Mouse (Mus musculus) midbrain, embryonic 12.5 days (tissue): ENCODE measurements around the gene Il10rb. TPM values are rescaled to one million over a fixed set of nuclear protein-coding genes. Genes with fewer than 3 reads are reported as not detected.

Experiments used
- ATAC-seq: fragments of 200-750 bp; cut with Nextera tagmentation; 2 replicates; pipeline ENCODE4 v1.8.0; 2017; ENCODE audit warnings: low read depth, moderate TSS enrichment, moderate library complexity; ENCODE audit not compliant: low FRiP score
- H3K27ac ChIP-seq: fragments of 300-500 bp; sonication (generic); replicated peaks from 2 replicates; pipeline ENCODE4 v1.5.1; 2016; ENCODE audit warnings: mild to moderate bottlenecking
- H3K27me3 ChIP-seq: fragments of 300-500 bp; sonication (generic); 2 replicates; pipeline ENCODE4 v1.6.1; 2016; ENCODE audit warnings: mild to moderate bottlenecking
- H3K36me3 ChIP-seq: fragments of 300-500 bp; sonication (generic); 2 replicates; pipeline ENCODE4 v1.6.1; 2016
- H3K4me1 ChIP-seq: fragments of 300-500 bp; sonication (generic); 2 replicates; pipeline ENCODE4 v1.6.1; 2016
- H3K4me2 ChIP-seq: fragments of 300-500 bp; sonication (generic); replicated peaks from 2 replicates; pipeline ENCODE4 v1.6.1; 2016; ENCODE audit warnings: mild to moderate bottlenecking, moderate library complexity
- H3K4me3 ChIP-seq: fragments of 300-500 bp; sonication (generic); 2 replicates; pipeline ENCODE4 v1.5.1; 2016; ENCODE audit warnings: mild to moderate bottlenecking
- H3K9ac ChIP-seq: fragments of 300-500 bp; sonication (generic); replicated peaks from 2 replicates; pipeline ENCODE4 v1.6.1; 2016; ENCODE audit warnings: mild to moderate bottlenecking, moderate library complexity
- H3K9me3 ChIP-seq: fragments of 300-500 bp; sonication (generic); 2 replicates; pipeline ENCODE4 v1.6.1; 2016; ENCODE audit warnings: mild to moderate bottlenecking
- WGBS: fragments of 180-500 bp; shearing (Covaris S2); methylation state at CpG from one replicate; pipeline ENCODE4 v1.1.7; 2016; 5-methylcytosine and 5-hydroxymethylcytosine counted together
- polyA plus RNA-seq: library from polyadenylated mRNA; unstranded; fragments of >200 nt; fragmentation: Nextera tagmentation; extraction: Ambion mirVana; gene quantifications from 2 replicates; pipeline ENCODE4 v1.2.1, GENCODE M21; 2016

Il10rb gene
- polyA plus RNA-seq, 1 experiment from 2014 or later, result 9.1 TPM

DNA sequence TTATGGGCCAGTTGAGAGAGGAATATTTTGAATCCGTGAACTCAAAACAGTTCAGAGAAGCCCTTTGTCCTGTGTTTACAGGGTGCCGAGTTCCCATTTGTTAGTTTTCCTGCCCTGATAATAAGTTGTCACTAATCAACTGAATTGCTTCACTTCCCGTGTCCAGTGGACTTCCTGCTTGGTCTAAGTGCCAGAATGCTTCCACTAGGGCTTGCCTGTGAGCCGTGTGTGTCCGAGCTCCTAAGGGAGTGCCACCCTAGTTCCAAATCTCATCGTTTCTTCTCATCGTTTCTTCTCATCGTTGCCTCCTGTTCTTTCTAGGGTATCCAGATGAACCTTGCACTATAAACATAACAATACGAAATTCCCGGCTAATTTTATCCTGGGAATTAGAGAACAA, 20.3 kb upstream of the Il10rb start:
- no peak for ATAC-seq
- H3K27ac ChIP-seq, result no peak overlapping the region
- H3K4me3 ChIP-seq, result no peak overlapping the region
- WGBS, result 57% methylated on average over 10 of the region's 10 CpGs
- H3K36me3 ChIP-seq, result peaks cover 38% of the 10 kb centered on the region
- H3K27me3 ChIP-seq, result no peaks in the 10 kb centered on the region
- H3K4me2 ChIP-seq, result no peak overlapping the region
- no peak overlapping the region for H3K9ac ChIP-seq
- no peaks in the 10 kb centered on the region for H3K9me3 ChIP-seq
- H3K4me1 ChIP-seq, result no peaks in the 10 kb centered on the region

DNA sequence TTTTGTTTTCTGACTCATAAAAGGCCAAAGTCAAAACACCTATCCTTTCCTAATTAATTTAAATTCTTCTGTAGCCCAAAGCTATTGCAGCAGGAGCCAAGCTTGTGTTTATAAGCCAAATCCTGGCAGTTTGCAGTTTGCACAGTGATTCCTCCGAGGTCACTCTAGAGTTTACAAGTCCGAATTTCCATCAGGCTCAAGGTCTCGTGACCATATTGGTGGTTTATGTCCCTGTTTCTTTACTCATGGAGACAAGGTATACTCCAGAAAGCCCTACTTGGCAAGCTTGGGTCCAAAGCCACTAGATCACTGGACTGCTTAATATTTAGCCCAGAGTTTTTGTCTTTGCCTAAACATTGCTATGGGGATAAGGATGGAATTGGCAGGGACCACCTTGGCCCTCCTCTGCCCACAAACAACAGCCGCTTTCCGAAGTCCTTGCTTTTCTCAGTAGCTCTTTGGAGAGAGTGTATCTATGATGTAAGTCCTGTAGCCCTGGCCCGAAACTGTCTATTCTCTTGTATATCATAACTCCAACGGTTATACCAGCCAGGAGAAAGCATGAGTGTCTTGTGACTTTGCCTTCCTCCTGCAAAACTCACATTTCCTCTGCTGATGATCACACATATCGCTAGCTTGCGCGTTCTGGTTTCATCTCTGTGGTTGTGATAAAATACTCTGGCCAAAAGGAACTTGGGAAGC, 19.4 kb upstream of the Il10rb start:
- H3K4me2 ChIP-seq, result no peak overlapping the region
- H3K4me1 ChIP-seq, result no peaks in the 10 kb centered on the region
- H3K36me3 ChIP-seq, result peaks cover 38% of the 10 kb centered on the region
- ATAC-seq, result no peak
- H3K9ac ChIP-seq, result no peak overlapping the region
- no peaks in the 10 kb centered on the region for H3K27me3 ChIP-seq
- no peak overlapping the region for H3K27ac ChIP-seq
- H3K9me3 ChIP-seq, result no peaks in the 10 kb centered on the region
- no peak overlapping the region for H3K4me3 ChIP-seq
- WGBS, result 93% methylated on average over 10 of the region's 10 CpGs

DNA sequence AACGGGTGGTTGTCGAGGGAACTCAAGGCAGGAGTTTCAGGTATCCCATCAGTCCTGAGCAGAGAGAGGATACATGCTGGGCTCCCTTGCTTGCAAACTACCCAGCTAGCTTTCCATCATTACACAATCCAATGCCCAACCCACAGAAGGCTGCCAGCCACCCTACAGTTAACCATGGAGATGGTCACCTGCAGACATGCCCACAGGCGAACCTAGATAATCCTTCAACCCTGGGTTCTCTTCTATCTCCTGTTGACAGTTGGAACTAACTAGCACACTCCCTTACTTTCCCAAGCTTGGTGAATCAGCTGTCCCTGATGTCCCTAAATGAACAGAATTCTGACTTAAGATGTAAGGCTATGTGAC, 18.9 kb upstream of the Il10rb start:
- ATAC-seq, result no peak
- Histone ChIP-seq H3K27me3 (no peaks in the 10 kb centered on the region), H3K4me2 (no peak overlapping the region), H3K36me3 (peaks cover 43% of the 10 kb centered on the region), H3K9me3 (no peaks in the 10 kb centered on the region), H3K4me1 (no peaks in the 10 kb centered on the region), H3K9ac (no peak overlapping the region), H3K27ac (no peak overlapping the region), H3K4me3 (no peak overlapping the region)
- WGBS, result 91% methylated on average over 3 of the region's 3 CpGs

DNA sequence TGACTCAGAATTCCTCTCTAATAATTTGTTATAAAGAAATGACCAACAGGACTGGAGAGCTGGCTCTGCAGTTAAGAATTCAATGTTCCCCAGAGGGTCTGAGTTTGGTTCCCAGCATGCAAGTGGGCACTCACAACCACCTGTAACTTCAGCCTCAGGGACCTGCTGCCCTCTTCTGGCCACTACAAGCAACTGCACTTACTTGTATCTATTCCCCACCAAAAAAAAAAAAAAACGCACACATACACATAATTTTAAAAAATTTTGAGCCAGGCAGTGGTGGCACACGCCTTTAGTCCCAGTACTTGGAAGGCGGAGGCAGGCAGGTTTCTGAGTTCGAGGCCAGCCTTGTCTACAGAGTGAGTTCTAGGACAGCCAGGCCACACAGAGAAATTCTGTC, 15.9 kb upstream of the Il10rb start:
- WGBS, result 87% methylated on average over 4 of the region's 4 CpGs
- Histone ChIP-seq H3K4me1 (no peaks in the 10 kb centered on the region), H3K4me2 (no peak overlapping the region), H3K9me3 (no peaks in the 10 kb centered on the region), H3K27me3 (no peaks in the 10 kb centered on the region), H3K4me3 (no peak overlapping the region), H3K36me3 (peaks cover 52% of the 10 kb centered on the region), H3K27ac (no peak overlapping the region), H3K9ac (no peak overlapping the region)
- no peak for ATAC-seq

DNA sequence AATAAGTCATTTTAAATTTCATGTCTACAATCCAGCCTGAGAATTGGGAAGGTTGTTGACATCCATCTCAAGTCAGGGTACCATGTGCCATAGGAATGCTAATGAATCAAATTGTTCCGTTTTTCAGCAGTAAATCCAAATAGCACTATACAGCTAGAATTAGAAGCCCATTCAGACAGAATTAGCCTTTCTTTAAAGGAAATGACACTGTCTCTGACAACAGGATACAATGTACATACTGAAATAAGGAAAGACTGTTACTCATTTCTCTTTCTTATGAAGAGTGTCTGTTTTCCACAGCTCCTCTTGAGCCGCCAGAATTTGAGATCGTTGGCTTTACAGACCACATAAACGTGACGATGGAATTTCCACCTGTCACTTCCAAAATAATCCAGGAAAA, 14.5 kb upstream of the Il10rb start, which contains the start of gene Gm21970:
Gm21970 (plus strand) TSS at position 301 of the 400 bp plus-strand sequence.
- Histone ChIP-seq H3K4me1 (no peaks in the 10 kb centered on the region), H3K27ac (no peak within 1 kb of the TSS), H3K9ac (no peak within 1 kb of the TSS), H3K4me3 (no peak within 1 kb of the TSS), H3K9me3 (no peaks in the 10 kb centered on the region), H3K36me3 (peaks cover 52% of the 10 kb centered on the region), H3K27me3 (no peaks in the 10 kb centered on the region), H3K4me2 (no peak within 1 kb of the TSS)
- 84% methylated on average over 5 of the region's 5 CpGs for WGBS
- ATAC-seq, result no peak

DNA sequence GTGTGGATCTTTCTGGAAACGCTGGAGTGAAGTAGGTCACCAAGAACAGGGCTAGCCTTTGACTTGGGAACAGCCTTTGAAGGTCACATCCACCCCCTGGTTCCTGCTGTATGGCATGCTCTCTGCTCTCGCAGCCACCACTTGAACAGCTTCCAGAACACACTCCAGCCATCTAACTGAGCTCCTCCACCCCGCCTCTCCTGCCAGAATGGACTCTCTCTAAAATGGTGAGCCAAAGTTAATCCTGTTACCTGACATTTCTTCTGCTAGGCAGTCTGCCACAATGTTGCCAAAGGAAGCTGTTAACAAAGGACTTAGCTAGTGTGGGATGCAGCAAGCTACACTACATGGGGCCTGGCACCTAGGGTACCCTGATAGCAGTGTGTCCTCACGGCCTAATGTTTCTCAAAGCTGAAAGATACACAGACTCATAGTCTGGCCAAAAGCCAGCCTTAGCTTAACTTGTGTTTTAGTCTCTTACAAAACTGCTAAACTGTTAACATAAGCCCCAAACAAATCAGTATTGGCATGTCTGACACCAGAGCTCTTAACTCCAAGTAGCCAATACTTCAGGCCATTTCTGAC, 11.0 kb upstream of the Il10rb start:
- Histone ChIP-seq H3K9ac (no peak overlapping the region), H3K27me3 (no peaks in the 10 kb centered on the region), H3K4me2 (no peak overlapping the region), H3K4me1 (no peaks in the 10 kb centered on the region), H3K36me3 (peaks cover 30% of the 10 kb centered on the region), H3K9me3 (no peaks in the 10 kb centered on the region), H3K4me3 (no peak overlapping the region), H3K27ac (no peak overlapping the region)
- no peak for ATAC-seq
- 78% methylated on average over 4 of the region's 4 CpGs for WGBS

DNA sequence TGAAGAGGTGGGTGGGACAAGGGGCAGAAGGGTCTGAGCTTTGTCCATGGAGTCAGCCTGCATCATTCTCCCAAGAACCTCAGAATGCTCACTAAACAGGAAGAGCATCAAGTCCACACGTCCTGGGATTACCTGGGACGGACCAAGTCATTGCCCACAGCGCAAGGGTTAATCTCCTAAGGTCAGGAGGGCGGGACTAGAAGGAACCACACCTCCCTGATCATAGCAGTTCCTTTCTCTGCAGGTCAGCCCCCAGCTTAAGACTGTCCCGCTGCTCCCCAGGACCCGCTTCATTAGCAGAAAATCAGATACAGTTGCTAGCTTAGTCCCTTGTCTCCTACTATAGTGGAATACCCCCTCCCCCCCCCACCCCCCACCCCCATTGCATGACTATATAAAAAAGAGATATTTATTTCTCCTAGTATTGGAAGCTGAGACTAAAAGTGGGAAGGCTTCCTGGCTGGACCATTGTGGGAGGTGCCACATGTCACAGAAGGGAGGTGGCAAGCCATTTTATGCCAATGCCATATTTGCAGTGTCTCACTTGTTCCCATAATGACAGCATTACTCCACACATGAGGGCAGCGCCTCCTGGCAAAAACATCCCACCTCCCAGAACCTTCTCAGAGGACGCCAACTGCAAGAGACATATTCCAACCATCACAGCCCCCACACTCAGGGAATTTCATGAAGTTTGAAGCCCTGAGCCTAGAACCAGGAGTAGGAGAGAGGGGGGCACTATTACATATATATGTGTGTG, 10.2 kb upstream of the Il10rb start:
- Histone ChIP-seq H3K4me2 (no peak overlapping the region), H3K4me1 (no peaks in the 10 kb centered on the region), H3K9ac (no peak overlapping the region), H3K9me3 (no peaks in the 10 kb centered on the region), H3K27me3 (no peaks in the 10 kb centered on the region), H3K36me3 (peaks cover 29% of the 10 kb centered on the region), H3K4me3 (no peak overlapping the region), H3K27ac (no peak overlapping the region)
- 46% methylated on average over 8 of the region's 8 CpGs for WGBS
- no peak for ATAC-seq

DNA sequence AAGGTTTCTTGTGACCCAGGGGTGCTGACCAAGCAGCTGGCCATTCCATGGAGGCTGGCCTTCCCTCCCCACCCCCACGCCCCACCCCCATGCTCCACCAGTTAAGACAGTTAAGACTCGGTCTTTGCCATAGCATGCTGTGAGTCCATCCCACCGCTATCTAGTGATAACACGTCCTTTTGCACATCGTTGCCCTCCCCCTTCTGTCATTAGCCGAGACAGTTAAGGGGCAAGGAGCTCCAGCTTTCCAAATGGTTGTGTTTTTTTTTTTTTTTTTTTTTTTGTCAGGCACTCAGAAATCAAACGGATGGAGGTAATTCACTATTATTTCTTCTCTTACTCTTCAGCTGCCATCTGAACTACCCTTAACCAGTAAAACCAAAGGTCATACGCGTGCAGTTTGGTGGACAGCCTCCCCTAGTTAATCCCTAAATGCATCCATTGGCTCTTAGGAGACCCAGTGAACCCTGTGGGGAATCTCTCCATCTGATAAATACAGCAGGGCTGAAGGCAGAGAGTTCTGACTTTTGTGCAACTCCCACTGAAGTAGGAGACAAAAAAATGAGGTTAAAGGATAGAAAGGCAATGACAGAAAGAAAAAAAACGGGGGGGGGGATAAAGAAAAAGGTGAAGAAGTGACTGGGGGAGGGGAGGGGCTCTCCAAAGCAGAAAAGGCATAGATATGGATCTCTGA, 9.0 kb upstream of the Il10rb start:
- Histone ChIP-seq H3K9me3 (no peaks in the 10 kb centered on the region), H3K27ac (no peak overlapping the region), H3K27me3 (no peaks in the 10 kb centered on the region), H3K36me3 (peaks cover 25% of the 10 kb centered on the region), H3K4me1 (no peaks in the 10 kb centered on the region), H3K9ac (no peak overlapping the region), H3K4me2 (no peak overlapping the region), H3K4me3 (no peak overlapping the region)
- ATAC-seq, result no peak
- 62% methylated on average over 10 of the region's 10 CpGs for WGBS

DNA sequence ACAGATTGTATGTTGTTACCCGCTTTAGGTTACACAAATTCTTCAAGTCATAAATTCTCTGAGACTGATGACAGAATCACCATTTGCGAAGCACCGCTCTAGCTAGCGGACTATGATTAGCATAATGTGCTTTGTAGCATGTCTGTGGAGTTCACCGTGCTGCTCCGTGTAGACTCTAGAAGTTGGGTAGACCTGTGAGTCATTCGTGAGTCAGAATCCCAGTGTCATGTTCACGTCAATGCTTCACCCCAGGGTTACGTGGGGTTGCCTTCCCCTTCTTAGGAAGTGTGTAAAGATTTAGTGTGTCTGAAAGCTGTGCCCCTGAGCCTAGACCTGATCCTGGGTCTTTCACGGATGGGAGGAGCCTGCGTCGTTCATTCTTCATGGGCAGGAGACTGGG, 7.9 kb upstream of the Il10rb start:
- Histone ChIP-seq H3K4me2 (no peak overlapping the region), H3K9ac (no peak overlapping the region), H3K27ac (no peak overlapping the region), H3K36me3 (peaks cover 15% of the 10 kb centered on the region), H3K4me3 (no peak overlapping the region), H3K4me1 (no peaks in the 10 kb centered on the region), H3K27me3 (no peaks in the 10 kb centered on the region), H3K9me3 (no peaks in the 10 kb centered on the region)
- no peak for ATAC-seq
- WGBS, result 94% methylated on average over 12 of the region's 12 CpGs

DNA sequence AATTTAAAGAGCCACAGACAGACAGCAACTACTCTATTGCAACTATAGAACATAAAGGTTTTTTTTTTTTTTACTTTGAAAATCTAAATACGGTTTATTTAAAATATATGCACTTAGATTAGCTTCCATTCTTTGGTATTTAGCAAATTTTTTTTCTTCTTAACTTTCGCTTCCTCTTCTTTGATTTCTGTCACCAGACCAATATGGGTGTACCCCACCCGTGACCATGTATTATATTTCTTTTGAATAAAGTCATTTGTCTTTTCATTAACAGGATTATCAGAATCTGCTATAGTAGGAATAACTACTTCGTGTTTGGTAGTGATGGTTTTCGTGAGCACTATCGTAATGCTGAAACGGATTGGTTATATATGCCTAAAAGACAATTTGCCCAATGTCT, 7.0 kb upstream of the Il10rb start:
- WGBS, result 89% methylated on average over 7 of the region's 7 CpGs

DNA sequence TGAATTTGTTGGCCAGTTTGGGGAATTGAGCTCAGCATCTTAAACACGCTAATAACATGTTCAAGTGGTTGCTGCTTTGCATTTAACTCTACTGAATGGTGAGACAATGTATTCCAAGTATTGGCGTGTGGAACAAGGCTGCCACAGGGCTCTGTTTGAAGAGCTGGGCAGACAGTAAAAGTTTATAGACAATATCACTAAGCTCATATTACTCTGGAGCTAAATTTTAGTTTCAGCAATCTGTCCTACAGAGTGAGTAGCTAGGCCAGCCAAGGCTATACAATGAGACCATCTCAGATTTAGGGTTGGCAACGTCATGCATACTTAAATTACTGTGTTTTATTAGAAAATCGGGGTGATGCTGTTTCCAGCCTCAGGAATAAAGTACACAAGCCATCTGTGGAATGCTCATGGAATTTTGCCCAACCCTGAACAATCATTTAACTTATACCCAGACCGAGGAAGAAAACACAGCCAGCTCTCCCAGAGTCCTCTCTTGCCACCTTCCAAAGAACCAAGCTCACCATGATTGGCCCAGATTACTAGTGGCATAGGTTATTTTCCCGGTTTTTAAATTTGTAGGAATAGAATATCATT, 4.3 kb upstream of the Il10rb start:
- H3K9ac ChIP-seq, result no peak overlapping the region
- peaks cover 9% of the 10 kb centered on the region for H3K4me1 ChIP-seq
- ATAC-seq, result no peak
- 87% methylated on average over 6 of the region's 6 CpGs for WGBS
- H3K27me3 ChIP-seq, result peaks cover 10% of the 10 kb centered on the region; the same call in 1 of the 2 replicates
- no peak overlapping the region for H3K4me2 ChIP-seq
- no peak overlapping the region for H3K4me3 ChIP-seq
- no peak overlapping the region for H3K27ac ChIP-seq
- peaks cover 8% of the 10 kb centered on the region; the same call in 1 of the 2 replicates for H3K36me3 ChIP-seq
- H3K9me3 ChIP-seq, result no peaks in the 10 kb centered on the region

More for the DNA sequence above, 7.0 kb upstream of the Il10rb start:
- Histone ChIP-seq H3K36me3 (peaks cover 12% of the 10 kb centered on the region), H3K27ac (no peak overlapping the region), H3K4me1 (no peaks in the 10 kb centered on the region), H3K4me2 (no peak overlapping the region), H3K27me3 (no peaks in the 10 kb centered on the region), H3K9me3 (no peaks in the 10 kb centered on the region), H3K9ac (no peak overlapping the region), H3K4me3 (no peak overlapping the region)
- ATAC-seq, result no peak
